Mouse (Mus musculus): ENCODE data around the gene Zc3hav1l. TPM values are rescaled to one million over a fixed set of nuclear protein-coding genes. Genes with fewer than 3 reads are reported as not detected.

Zc3hav1l gene
- 3.9 and 4.0 TPM in 2 replicates for polyA plus RNA-seq (2016; fragmentation: Nextera tagmentation; extraction: Ambion mirVana)

GRCm38 (mm10) chr6:38298761-38299401 lies at the start of gene Zc3hav1l:
TSS of gene Zc3hav1l (minus strand) at chr6:38299259.
- ATAC-seq, result peak; percentile 90
- H3K4me3 ChIP-seq, result peak within 1 kb of the TSS; percentile 74
- peak within 1 kb of the TSS; percentile 81 for H3K9ac ChIP-seq
- no peaks in the 10 kb centered on the region for H3K27me3 ChIP-seq (replicated peaks)
- peaks cover 43% of the 10 kb centered on the region for H3K36me3 ChIP-seq
- H3K27ac ChIP-seq, result peak within 1 kb of the TSS; percentile 81
- H3K4me2 ChIP-seq, result peak within 1 kb of the TSS; percentile 88
- H3K9me3 ChIP-seq (replicated peaks), result no peaks in the 10 kb centered on the region
- under 1% methylated on average over 69 of the region's 70 CpGs for WGBS (ENCODE audit: insufficient replicate concordance)
- H3K4me1 ChIP-seq, result peaks cover 24% of the 10 kb centered on the region

DNA sequence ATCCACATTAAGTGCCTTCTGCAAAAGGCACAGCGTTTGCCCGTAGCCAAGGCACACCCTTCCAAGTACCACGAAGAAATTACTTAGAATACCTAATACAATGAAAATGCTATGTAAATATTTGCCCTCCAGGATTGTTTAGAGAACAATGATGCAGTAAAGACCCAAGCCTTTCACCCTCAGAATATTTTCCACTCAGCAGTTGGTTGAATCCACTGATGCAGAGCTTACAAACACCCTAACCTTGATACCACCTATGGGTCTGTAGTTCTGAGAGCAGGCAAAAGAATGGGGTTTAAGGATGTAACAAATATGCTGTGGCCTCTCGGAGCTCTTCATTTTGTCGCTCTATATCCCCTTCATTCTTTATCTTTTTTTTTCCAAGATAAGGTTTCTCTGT lies 48.8 kb upstream of the Zc3hav1l start:
- no peaks in the 10 kb centered on the region for H3K27me3 ChIP-seq (replicated peaks)
- H3K4me1 ChIP-seq, result peaks cover 97% of the 10 kb centered on the region
- H3K27ac ChIP-seq, result peak overlapping the region; percentile 99
- H3K9ac ChIP-seq, result peak overlapping the region; percentile 39
- peaks cover 61% of the 10 kb centered on the region for H3K36me3 ChIP-seq
- no peaks in the 10 kb centered on the region for H3K9me3 ChIP-seq (replicated peaks)
- no peak for ATAC-seq
- 49% methylated on average over 5 of the region's 5 CpGs for WGBS (ENCODE audit: insufficient replicate concordance)
- peak overlapping the region; percentile 82 for H3K4me2 ChIP-seq
- no peak overlapping the region for H3K4me3 ChIP-seq

DNA sequence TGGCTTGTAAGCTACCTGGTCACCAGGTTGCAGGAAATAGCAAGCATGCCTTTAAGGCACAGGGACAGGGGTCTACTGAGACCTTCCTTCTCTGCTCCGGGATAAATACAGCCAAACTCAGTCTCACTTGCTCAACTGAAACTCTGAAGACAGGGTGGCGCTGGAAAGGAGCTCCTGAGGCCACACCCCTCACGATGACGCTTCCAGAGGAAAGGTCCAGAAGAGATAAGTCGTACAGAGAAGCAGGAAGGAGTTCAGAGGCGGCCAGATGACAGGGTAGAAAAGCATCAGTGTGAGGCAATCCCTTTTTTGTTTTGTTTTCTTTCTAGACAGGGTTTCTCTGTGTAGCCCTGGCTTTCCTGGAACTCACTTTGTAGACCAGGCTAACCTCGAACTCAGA lies 46.7 kb upstream of the Zc3hav1l start:
- Histone ChIP-seq H3K4me1 (peaks cover 99% of the 10 kb centered on the region), H3K9me3 (replicated peaks) (no peaks in the 10 kb centered on the region), H3K27me3 (replicated peaks) (no peaks in the 10 kb centered on the region), H3K4me3 (peak overlapping the region; percentile 51), H3K9ac (peak overlapping the region; percentile 75), H3K4me2 (peak overlapping the region; percentile 82), H3K27ac (peak overlapping the region; percentile 99), H3K36me3 (peaks cover 45% of the 10 kb centered on the region)
- ATAC-seq, result peak; percentile 74
- 13% methylated on average over 7 of the region's 7 CpGs for WGBS (ENCODE audit: insufficient replicate concordance)

GRCm38 (mm10) chr6:38344006-38344670 lies 45.1 kb upstream of the Zc3hav1l start:
- peak overlapping the region; percentile 99 for H3K27ac ChIP-seq
- peak overlapping the region; percentile 82 for H3K4me2 ChIP-seq
- H3K4me1 ChIP-seq, result peaks cover 99% of the 10 kb centered on the region
- no peaks in the 10 kb centered on the region for H3K9me3 ChIP-seq (replicated peaks)
- WGBS (ENCODE audit: insufficient replicate concordance), result 64% methylated on average over 7 of the region's 7 CpGs
- no peak for ATAC-seq
- H3K36me3 ChIP-seq, result peaks cover 45% of the 10 kb centered on the region
- H3K27me3 ChIP-seq (replicated peaks), result no peaks in the 10 kb centered on the region
- peak overlapping the region; percentile 75 for H3K9ac ChIP-seq
- H3K4me3 ChIP-seq, result peak overlapping the region; percentile 57

DNA sequence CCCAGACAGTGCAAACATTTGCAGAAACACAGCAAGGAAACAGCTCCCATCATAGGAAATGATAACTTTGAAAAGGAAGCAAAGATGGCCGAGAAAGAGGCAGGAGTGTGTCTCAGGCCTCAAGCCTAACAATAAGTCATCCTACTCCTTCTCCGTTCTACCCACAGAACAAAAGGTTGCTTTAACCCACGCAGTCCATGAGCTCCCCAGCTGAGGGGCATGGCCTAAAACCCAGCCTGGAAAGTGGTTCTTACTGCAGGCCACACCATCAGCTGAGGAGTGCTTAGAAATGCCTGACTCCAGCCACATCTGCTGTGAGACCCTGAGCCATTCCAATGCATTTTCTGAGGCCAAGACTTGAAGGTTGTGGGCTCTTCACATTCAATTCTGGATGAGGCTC lies 44.5 kb upstream of the Zc3hav1l start:
- no peaks in the 10 kb centered on the region for H3K9me3 ChIP-seq (replicated peaks)
- H3K27me3 ChIP-seq (replicated peaks), result no peaks in the 10 kb centered on the region
- H3K27ac ChIP-seq, result peak overlapping the region; percentile 99
- no peak for ATAC-seq
- peaks cover 46% of the 10 kb centered on the region for H3K36me3 ChIP-seq
- 24% methylated on average over 3 of the region's 3 CpGs for WGBS (ENCODE audit: insufficient replicate concordance)
- peak overlapping the region; percentile 82 for H3K4me2 ChIP-seq
- peak overlapping the region; percentile 57 for H3K4me3 ChIP-seq
- peak overlapping the region; percentile 75 for H3K9ac ChIP-seq
- H3K4me1 ChIP-seq, result peaks cover 99% of the 10 kb centered on the region

DNA sequence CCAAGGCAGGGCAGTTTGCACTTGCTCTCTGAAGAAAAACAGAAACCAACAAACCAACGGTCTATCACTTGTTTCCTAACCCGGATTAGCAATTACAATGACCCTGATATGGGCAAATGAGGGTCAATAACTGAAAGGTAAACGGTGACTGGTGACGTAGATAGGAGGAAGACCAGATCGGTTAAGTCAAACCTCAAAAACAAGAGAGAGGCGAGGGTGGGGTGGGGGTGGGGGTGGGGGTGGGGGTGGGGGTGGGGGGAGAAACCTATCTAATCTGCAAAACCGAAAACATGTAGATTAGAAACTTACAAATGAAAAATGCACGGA lies 43.6 kb upstream of the Zc3hav1l start:
- Histone ChIP-seq H3K4me3 (peak overlapping the region; percentile 57), H3K36me3 (peaks cover 49% of the 10 kb centered on the region), H3K9me3 (replicated peaks) (no peaks in the 10 kb centered on the region), H3K9ac (peak overlapping the region; percentile 75), H3K27ac (peak overlapping the region; percentile 99), H3K4me2 (peak overlapping the region; percentile 82), H3K4me1 (peaks cover 96% of the 10 kb centered on the region), H3K27me3 (replicated peaks) (no peaks in the 10 kb centered on the region)
- 12% methylated on average over 8 of the region's 8 CpGs for WGBS (ENCODE audit: insufficient replicate concordance)
- no peak for ATAC-seq

DNA sequence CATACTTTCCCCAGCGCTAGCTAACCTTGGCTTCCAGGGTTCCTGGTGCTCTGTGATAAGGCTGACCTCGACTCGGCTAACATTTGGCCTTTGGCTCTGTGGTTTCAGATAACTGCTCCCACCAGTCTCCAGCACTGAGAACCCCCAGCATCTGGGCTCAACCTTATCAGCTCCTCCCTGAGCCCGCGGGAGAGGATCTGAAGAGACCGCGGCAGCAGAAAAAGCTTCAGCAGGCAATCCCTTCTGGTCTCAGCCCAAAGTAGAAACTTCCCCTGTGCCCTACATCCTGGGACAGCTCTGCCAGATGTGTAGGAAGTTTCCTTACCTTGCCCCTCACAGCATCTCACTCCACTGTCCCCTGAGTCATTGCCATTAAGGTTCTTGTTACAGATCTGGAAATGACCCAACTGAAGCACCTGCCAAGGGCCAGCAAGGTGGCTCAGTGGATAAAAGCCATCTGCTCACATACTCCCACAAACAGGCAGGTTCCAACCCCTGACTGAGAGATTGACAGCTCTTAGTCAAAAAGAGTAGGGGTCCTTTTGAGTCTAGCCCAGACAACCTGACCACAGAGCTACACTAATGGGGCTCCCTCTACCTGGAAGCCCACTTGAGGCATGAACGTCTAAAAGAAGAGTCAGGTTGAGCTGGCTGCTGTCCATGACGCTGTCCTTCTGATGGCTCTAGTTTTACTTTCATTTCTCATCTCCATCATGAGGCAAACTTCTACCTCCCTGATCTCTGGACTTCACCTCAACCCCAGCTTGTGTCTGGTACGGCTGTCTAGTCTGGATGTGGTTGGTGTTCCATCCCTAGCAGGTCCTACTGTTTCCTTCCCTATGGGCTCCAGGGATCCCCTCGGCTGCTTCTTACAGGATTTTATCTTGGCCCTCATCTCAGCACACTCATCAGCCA lies 42.9 kb upstream of the Zc3hav1l start:
- Histone ChIP-seq H3K9me3 (replicated peaks) (no peaks in the 10 kb centered on the region), H3K9ac (peak overlapping the region; percentile 75), H3K4me3 (peak overlapping the region; percentile 57), H3K4me2 (peak overlapping the region; percentile 82), H3K27me3 (replicated peaks) (no peaks in the 10 kb centered on the region), H3K27ac (peak overlapping the region; percentile 99), H3K4me1 (peaks cover 90% of the 10 kb centered on the region), H3K36me3 (peaks cover 51% of the 10 kb centered on the region)
- ATAC-seq, result peak; percentile 92
- WGBS (ENCODE audit: insufficient replicate concordance), result 2% methylated on average over 11 of the region's 11 CpGs

DNA sequence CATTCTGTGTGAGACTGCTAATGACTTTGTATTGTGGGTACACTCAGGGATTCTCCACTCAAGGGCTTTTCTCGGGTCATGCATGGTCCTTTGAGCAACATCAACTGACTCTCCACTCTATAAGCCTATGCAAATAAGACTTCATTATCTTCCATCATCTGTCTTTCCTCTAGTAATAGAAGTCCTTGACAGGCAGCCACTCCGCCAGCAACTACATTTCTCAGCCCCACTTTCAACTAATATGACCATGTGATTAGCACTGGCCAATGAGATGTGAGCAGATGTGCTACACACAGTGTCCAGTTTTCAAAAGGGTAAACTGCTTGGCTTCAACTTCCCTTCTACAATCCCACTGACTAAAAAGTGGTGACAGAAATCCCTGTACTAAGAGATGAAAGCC lies 40.0 kb upstream of the Zc3hav1l start:
- H3K27me3 ChIP-seq (replicated peaks), result no peaks in the 10 kb centered on the region
- peak overlapping the region; percentile 82; the same call in 1 of the 2 replicates for H3K4me2 ChIP-seq
- H3K36me3 ChIP-seq, result peaks cover 67% of the 10 kb centered on the region
- H3K9me3 ChIP-seq (replicated peaks), result no peaks in the 10 kb centered on the region
- no peak for ATAC-seq
- peaks cover 64% of the 10 kb centered on the region for H3K4me1 ChIP-seq
- peak overlapping the region; percentile 99 for H3K27ac ChIP-seq
- 68% methylated on average over 2 of the region's 2 CpGs for WGBS (ENCODE audit: insufficient replicate concordance)
- H3K9ac ChIP-seq, result no peak overlapping the region
- H3K4me3 ChIP-seq, result no peak overlapping the region

- no peak overlapping the region for H3K9ac ChIP-seq
- WGBS (ENCODE audit: insufficient replicate concordance), result 83% methylated on average over 6 of the region's 6 CpGs
- peaks cover 53% of the 10 kb centered on the region for H3K4me1 ChIP-seq
- peak overlapping the region; percentile 99; the same call in 1 of the 2 replicates for H3K27ac ChIP-seq
- no peak overlapping the region for H3K4me3 ChIP-seq
- H3K27me3 ChIP-seq (replicated peaks), result no peaks in the 10 kb centered on the region
- H3K36me3 ChIP-seq, result peaks cover 79% of the 10 kb centered on the region
- no peaks in the 10 kb centered on the region for H3K9me3 ChIP-seq (replicated peaks)
- H3K4me2 ChIP-seq, result no peak overlapping the region
- ATAC-seq, result no peak
Measured at GRCm38 (mm10) chr6:38337951-38338350, 38.9 kb upstream of the Zc3hav1l start.

DNA sequence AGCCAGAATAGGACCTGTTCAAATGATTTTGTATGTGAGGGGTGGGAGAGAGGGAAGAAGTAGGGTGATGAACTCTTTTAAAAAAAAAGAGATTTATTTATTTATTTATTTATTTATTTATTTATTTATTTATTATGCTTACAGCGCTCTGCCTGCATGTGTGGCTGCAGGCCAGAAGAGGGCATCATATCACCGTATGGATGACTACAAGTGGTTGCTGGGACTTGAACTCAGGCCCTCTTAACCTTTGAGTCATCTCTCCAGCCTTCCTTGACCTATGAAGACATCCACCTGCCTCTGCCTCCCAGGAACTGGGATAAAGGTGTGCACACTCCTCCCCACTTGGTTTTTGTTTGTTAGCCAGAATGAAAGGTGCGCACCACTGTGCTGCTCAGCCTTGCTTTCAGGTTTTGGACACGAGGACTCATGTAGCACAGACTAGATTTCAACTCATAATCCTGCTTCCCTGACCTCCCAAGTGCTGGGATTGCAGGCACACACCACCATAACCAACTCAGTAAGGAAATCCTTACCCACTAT lies 38.2 kb upstream of the Zc3hav1l start:
- Histone ChIP-seq H3K4me3 (no peak overlapping the region), H3K4me1 (peaks cover 45% of the 10 kb centered on the region), H3K27ac (peak overlapping the region; percentile 45; the same call in 1 of the 2 replicates), H3K36me3 (peaks cover 86% of the 10 kb centered on the region), H3K27me3 (replicated peaks) (no peaks in the 10 kb centered on the region), H3K9ac (no peak overlapping the region), H3K4me2 (no peak overlapping the region), H3K9me3 (replicated peaks) (no peaks in the 10 kb centered on the region)
- no peak for ATAC-seq
- WGBS (ENCODE audit: insufficient replicate concordance), result 82% methylated on average over 4 of the region's 4 CpGs

- Histone ChIP-seq H3K9me3 (replicated peaks) (no peaks in the 10 kb centered on the region), H3K36me3 (peaks cover 100% of the 10 kb centered on the region), H3K27ac (peak overlapping the region; percentile 40; the same call in 1 of the 2 replicates), H3K4me1 (peaks cover 27% of the 10 kb centered on the region), H3K9ac (no peak overlapping the region), H3K27me3 (replicated peaks) (no peaks in the 10 kb centered on the region), H3K4me3 (no peak overlapping the region), H3K4me2 (no peak overlapping the region)
- no peak for ATAC-seq
- WGBS (ENCODE audit: insufficient replicate concordance), result 80% methylated on average over 6 of the region's 6 CpGs
Measured at GRCm38 (mm10) chr6:38335264-38335663, 36.2 kb upstream of the Zc3hav1l start.
